10 mouse cellular contexts compared by ENCODE assay signal in the genomic region with DNA sequence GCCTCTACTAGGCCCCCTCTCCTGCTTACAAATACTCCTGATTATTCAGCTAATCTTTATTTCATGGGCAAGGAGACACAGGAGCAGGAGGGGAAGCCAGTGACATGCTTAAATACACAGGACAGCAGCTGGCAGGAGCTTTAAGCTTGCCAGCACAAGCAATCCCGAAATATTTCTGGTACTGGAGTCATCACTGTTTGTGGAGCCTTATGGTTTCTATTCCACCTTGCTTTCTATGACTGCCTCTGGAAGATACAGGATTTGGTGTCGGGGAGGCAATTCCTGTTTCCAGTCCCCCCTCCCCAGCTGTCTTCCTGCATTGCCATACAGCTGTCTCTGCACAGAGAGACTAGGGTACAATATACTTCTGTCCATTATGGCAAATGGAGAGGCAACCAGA. TPM values are rescaled to one million over a fixed set of nuclear protein-coding genes. Genes with fewer than 3 reads are reported as not detected.
DNase-seq lines count a peak whose midpoint lies in the region; ATAC-seq and TF ChIP-seq lines count a peak whose summit lies in the region.
"Had no signal": no experiment of that assay in that cellular context is flagged by ENCODE, and none has a peak within 500 bp of the region (broad histone marks: within the 10 kb centered on the region; RNA-seq: fewer than 3 reads in every experiment).

No protein-coding gene starts in this region.

- intact Hi-C loops in heart, postnatal 10 days (cut with DNase I), result loop anchor here (2.0 to 10.0 kb wide), 2 partner anchors 74 to 332 kb away; no protein-coding TSS in a partner anchor

- H3K4me1 ChIP-seq in heart, embryonic 13.5 days, result peaks cover 74% of the 10 kb centered on the region
- peaks cover 35% of the 10 kb centered on the region for H3K4me1 ChIP-seq in brown adipose tissue, adult 24 weeks (ENCODE audit: control insufficient read depth, insufficient read depth, insufficient read length, low read length)
- H3K4me1 ChIP-seq in forebrain, postnatal 0 days (ENCODE audit: insufficient read depth), result peaks cover 30% of the 10 kb centered on the region
- H3K4me1 ChIP-seq in midbrain, embryonic 11.5 days (ENCODE audit: control insufficient read depth, insufficient read depth, low read length), result peaks cover 53% of the 10 kb centered on the region

- 52% methylated on average over 2 of the region's 2 CpGs for WGBS in heart, embryonic 13.5 days
- WGBS in forebrain, postnatal 0 days, result 16% methylated on average over 2 of the region's 2 CpGs
- 58% methylated on average over 2 of the region's 2 CpGs for WGBS in midbrain, embryonic 11.5 days

- no peak for DNase-seq in heart, postnatal 10 days
- no peak for DNase-seq in forebrain, postnatal 0 days
- DNase-seq in midbrain, embryonic 11.5 days (ENCODE audit: low spot score, missing footprints), result peak; percentile 85
- no peak for DNase-seq in ovary, postnatal 10 days (ENCODE audit: low spot score)
- no peak for DNase-seq in cerebellum, postnatal 25 days
- DNase-seq: kidney, postnatal 4 days had no signal

- peak overlapping the region; percentile 61 for H3K9ac ChIP-seq in heart, embryonic 13.5 days
- H3K9ac ChIP-seq in forebrain, postnatal 0 days, result peak overlapping the region; percentile 97
- peak overlapping the region; percentile 9; the same call in 1 of the 2 replicates for H3K9ac ChIP-seq in midbrain, embryonic 11.5 days (ENCODE audit: low read length)

- no peaks in the 10 kb centered on the region for H3K9me3 ChIP-seq in heart, embryonic 13.5 days
- no peaks in the 10 kb centered on the region for H3K9me3 ChIP-seq in forebrain, postnatal 0 days (ENCODE audit: low read length)
- no peaks in the 10 kb centered on the region for H3K9me3 ChIP-seq in midbrain, embryonic 11.5 days (ENCODE audit: control insufficient read depth, low read length)
- H3K9me3 ChIP-seq: megakaryocyte, embryonic 14.5 days had no signal

- H3K27ac ChIP-seq in heart, embryonic 13.5 days (replicated peaks), result 0 out of 2 replicates have a peak overlapping the region, but pooled peaks have one; percentile 7
- peak overlapping the region; percentile 99 for H3K27ac ChIP-seq in brown adipose tissue, adult 24 weeks (replicated peaks; ENCODE audit: low read depth, low read length)
- H3K27ac ChIP-seq in forebrain, postnatal 0 days (ENCODE audit: low read depth, low read length), result peak overlapping the region; percentile 41; the same call in 1 of the 2 replicates
- H3K27ac ChIP-seq in midbrain, embryonic 11.5 days (ENCODE audit: low read depth, low read length), result no peak overlapping the region; the same call in 1 of the 2 replicates

- no peaks in the 10 kb centered on the region for H3K36me3 ChIP-seq in heart, embryonic 13.5 days
- H3K36me3 ChIP-seq in forebrain, postnatal 0 days (ENCODE audit: insufficient read depth), result no peaks in the 10 kb centered on the region
- H3K36me3 ChIP-seq in midbrain, embryonic 11.5 days (ENCODE audit: control insufficient read depth, insufficient read depth, low read length), result no peaks in the 10 kb centered on the region

- no peak for TF ChIP-seq CTCF in forebrain, postnatal 0 days (IDR thresholded peaks at IDR 0.05; ENCODE audit: low read depth)

- ATAC-seq in heart, embryonic 13.5 days (ENCODE audit: extremely low read depth, insufficient number of reproducible peaks, low FRiP score, low TSS enrichment), result no peak
- ATAC-seq in forebrain, postnatal 0 days, result no peak
- ATAC-seq in midbrain, embryonic 11.5 days (ENCODE audit: low FRiP score), result no peak
- no peak for ATAC-seq in megakaryocyte, adult 5-6 weeks (ENCODE audit: poor library complexity, severe bottlenecking)

- H3K4me2 ChIP-seq in heart, embryonic 13.5 days, result peak overlapping the region; percentile 94
- peak overlapping the region; percentile 89 for H3K4me2 ChIP-seq in forebrain, postnatal 0 days (ENCODE audit: low read depth)
- peak overlapping the region; percentile 91 for H3K4me2 ChIP-seq in midbrain, embryonic 11.5 days

- H3K4me3 ChIP-seq in heart, embryonic 13.5 days, result peak overlapping the region; percentile 94
- H3K4me3 ChIP-seq in brown adipose tissue, adult 24 weeks (ENCODE audit: insufficient read depth, low read depth, low read length), result peak overlapping the region; percentile 96
- peak overlapping the region; percentile 85 for H3K4me3 ChIP-seq in forebrain, postnatal 0 days (ENCODE audit: low read depth, low read length)
- H3K4me3 ChIP-seq in midbrain, embryonic 11.5 days (ENCODE audit: low read depth, low read length), result peak overlapping the region; percentile 79
- H3K4me3 ChIP-seq: megakaryocyte, embryonic 14.5 days had no signal

- H3K27me3 ChIP-seq in heart, embryonic 13.5 days (replicated peaks), result no peaks in the 10 kb centered on the region
- H3K27me3 ChIP-seq in forebrain, postnatal 0 days (ENCODE audit: insufficient read depth, low read length), result no peaks in the 10 kb centered on the region
- H3K27me3 ChIP-seq in midbrain, embryonic 11.5 days (ENCODE audit: control insufficient read depth, insufficient read depth, low read length), result peaks cover 2% of the 10 kb centered on the region; the same call in 1 of the 2 replicates

RNA-seq across cellular contexts. Expression of a gene that starts 4.7 kb away (rescaled TPM):
- 6.0 and 6.3 TPM in 2 replicates for polyA plus RNA-seq in heart, embryonic 13.5 days (2015; fragmentation: Nextera tagmentation; extraction: Ambion mirVana)
- total RNA-seq in heart, postnatal 10 days (2021), result 10 to 100 TPM; 25.5 to 34.6 TPM
- polyA plus RNA-seq in brown adipose tissue, adult 24 weeks (2012; ENCODE audit: insufficient read depth, insufficient read length, missing spikeins), result 5.0 and 6.0 TPM in 2 replicates
- total RNA-seq in forebrain, postnatal 0 days (2014; rRNA removed), result 69.3 and 83.6 TPM in 2 replicates
- 14.5 and 18.6 TPM in 2 replicates for polyA plus RNA-seq in forebrain, postnatal 0 days (2015; fragmentation: Nextera tagmentation; extraction: Ambion mirVana)
- 10.6 and 10.7 TPM in 2 replicates for polyA plus RNA-seq in midbrain, embryonic 11.5 days (2014; fragmentation: Nextera tagmentation; extraction: Ambion mirVana)
- not detected in 2 replicates for total RNA-seq in megakaryocyte, adult 5-6 weeks (2015)
- total RNA-seq in megakaryocyte, adult 5-6 weeks (2017), result 0.18 TPM in 1 of 2 replicates, not detected in the other

Comparison
In these comparisons a context has a peak if more than half of its experiments do, and no peak if none do; other contexts are left out.
1. H3K9ac ChIP-seq: peak in every context shown above with its lines; median percentile 97 in forebrain, postnatal 0 days; 61 in heart, embryonic 13.5 days; 9 in midbrain, embryonic 11.5 days.